Mouse (Mus musculus) embryo, embryonic 11.5 days (tissue): Measurements from ENCODE around the gene Ifna1.
A peak's percentile ranks its signal among the peaks of the same experiment; 100 is the strongest.
"Not testable (repeated sequence)": the region's sequence is repeated elsewhere in the genome, so short reads cannot be mapped to it uniquely, and the experiment has no call there.

Source experiments
- DNase-seq: peaks from one replicate; pipeline ENCODE4 v3.0.0-alpha.2; 2012; ENCODE audit warnings: low read depth, low spot score

Ifna1 gene

DNA sequence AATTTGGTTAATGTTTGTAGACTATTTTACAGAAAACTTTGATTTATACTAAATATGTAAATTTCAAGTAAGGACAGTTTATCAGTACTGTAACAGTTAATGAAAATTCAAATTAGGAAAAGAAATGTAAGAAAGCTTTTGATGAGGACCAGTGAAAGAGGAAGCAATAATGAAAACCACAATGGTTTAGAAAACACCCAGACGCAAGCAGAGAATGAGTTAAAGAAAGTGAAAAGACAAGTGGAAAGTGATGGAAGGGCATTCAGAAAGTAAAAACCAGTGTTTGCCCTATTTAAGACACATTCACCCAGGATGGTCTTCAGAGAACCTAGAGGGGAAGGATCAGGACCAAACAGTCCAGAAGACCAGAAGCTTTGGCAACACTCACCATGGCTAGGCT is at the start of gene Ifna1:
Gene Ifna1 (plus strand): TSS at position 390 of the 400 bp plus-strand sequence.
- no peak for DNase-seq

DNA sequence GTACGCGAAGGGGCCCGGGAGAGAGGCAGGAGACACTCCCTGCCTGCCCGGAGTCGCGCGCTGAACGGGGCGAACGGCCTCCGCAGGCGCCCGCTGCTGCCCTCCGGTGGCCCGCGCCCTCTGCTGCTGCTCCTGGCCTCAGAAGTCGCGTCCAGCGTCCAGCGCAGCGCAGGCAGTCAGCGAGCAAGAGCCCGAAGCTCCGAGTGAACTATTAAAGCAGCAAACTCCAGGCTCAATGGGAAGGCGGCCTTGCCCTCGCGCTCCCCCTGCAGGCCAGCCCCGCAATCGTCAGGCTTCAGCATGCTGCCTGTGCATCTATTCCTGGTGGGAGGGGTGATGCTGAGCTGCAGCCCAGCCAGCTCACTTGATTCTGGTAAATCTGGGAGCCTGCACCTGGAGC is 46.9 kb upstream of the Ifna1 start, which contains the start of gene Gm13287:
Gene Gm13287 (plus strand): TSS at position 301 of the 400 bp plus-strand sequence.
- DNase-seq, result not testable (repeated sequence)

DNA sequence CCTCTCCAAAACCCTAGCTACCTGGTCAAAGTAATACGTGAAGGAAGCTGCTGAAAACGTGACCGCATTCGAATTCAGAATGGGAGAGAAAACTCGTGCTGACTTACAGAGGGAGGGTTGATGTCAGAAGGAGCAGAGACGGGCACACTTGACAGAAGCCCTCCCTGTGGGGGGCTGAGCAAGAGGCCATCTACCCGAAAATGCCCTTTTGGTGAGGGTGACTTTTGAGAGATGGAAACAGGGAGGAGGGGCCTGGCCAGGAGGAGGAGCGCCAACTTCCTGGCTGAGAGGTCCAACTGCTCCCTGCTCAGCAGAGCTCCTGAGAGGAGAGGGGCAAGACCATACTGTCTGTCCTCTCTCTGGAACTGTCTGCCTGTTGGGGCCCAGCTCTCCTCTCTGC is 44.7 kb upstream of the Ifna1 start, which contains the start of gene Gm13288:
Gene Gm13288 (plus strand): TSS at position 301 of the 400 bp plus-strand sequence.
- not testable (repeated sequence) for DNase-seq

- not testable (repeated sequence) for DNase-seq
Measured at GRCm38 (mm10) chr4:88805761-88806160, 44.1 kb upstream of the Ifna1 start.

- DNase-seq, result no peak
Measured at GRCm38 (mm10) chr4:88815928-88816327, 34.0 kb upstream of the Ifna1 start, which contains the start of gene Ifna7. TSS of gene Ifna7 (plus strand) at chr4:88816228.

- no peak for DNase-seq
Measured at GRCm38 (mm10) chr4:88819659-88820058, 30.2 kb upstream of the Ifna1 start, which contains the start of gene Ifna11. TSS of gene Ifna11 (plus strand) at chr4:88819959.

DNA sequence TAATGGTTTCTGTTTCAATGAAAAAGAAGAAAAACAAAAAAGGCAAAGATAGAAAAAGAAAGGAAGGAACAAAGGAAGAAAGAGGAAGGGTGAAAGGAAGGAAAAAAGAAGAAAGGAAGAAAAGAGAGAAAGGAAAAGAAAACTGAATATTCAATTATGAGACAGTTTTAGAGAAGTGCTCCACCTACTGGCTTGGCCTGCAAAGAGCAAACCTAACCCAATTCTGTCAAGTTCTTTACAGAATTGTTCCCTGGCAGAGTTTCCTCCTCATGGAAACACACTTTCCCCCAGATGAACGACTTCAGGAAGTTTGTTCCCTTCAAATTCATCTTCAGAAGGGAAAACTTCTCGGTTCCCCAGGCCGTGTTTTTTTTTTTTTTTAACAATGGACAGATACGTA is 26.9 kb upstream of the Ifna1 start:
- no peak for DNase-seq

DNA sequence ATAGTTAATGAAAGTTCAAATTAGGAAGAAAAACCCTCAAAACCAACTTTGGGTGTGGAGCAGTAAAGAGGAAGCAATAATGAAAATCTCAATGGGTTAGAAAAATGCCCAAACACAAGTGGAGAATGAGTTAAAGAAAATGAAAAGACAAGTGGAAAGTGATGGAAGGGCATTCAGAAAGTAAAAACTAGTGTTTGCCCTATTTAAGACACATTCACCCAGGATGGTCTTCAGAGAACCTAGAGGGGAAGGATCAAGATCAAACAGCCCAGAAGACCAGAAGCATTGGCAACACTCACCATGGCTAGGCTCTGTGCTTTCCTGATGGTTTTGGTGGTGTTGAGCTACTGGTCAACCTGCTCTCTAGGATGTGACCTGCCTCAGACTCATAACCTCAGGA is 22.8 kb upstream of the Ifna1 start, which contains the start of gene Ifna6:
Gene Ifna6 (plus strand): TSS at position 301 of the 400 bp plus-strand sequence.
- not testable (repeated sequence) for DNase-seq

DNA sequence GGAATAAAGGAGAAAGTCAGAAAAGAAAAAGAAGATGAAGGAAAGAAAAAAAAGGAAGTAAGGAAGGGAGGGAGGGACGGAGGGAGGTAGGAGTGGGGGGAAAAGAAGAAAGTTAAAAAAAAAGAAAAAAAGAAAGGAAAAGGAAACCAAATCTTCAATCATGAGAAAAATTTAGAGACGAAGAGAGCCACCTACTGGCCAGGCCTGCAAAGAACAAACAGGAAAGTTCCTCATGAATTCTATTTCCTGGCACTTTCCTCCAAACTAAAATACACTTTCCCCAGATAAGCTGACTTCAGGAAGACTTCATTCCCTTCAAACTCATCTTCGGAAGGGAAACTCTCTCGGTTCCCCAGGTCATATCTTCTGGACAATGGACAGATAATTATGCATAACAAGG is 19.4 kb upstream of the Ifna1 start:
- no peak for DNase-seq

- not testable (repeated sequence) for DNase-seq
Measured at GRCm38 (mm10) chr4:88835225-88835624, 14.7 kb upstream of the Ifna1 start, which contains the start of gene Ifna5. TSS of gene Ifna5 (plus strand) at chr4:88835525.

- no peak for DNase-seq
Measured at GRCm38 (mm10) chr4:88838828-88839227, 11.1 kb upstream of the Ifna1 start.

- no peak for DNase-seq
Measured at GRCm38 (mm10) chr4:88840058-88840457, 9.8 kb upstream of the Ifna1 start.

GRCm38 (mm10) chr4:88841438-88841911 is 8.4 kb upstream of the Ifna1 start, which contains the start of gene Ifna4:
TSS of gene Ifna4 (plus strand) at chr4:88841861.
- no peak for DNase-seq

- no peak for DNase-seq
Measured at GRCm38 (mm10) chr4:88845334-88845733, 4.6 kb upstream of the Ifna1 start.

- DNase-seq, result no peak
Measured at GRCm38 (mm10) chr4:88851026-88851763, 1.3 kb downstream of the Ifna1 start.

GRCm38 (mm10) chr4:88859214-88859613 is 9.3 kb downstream of the Ifna1 start:
- no peak for DNase-seq

DNA sequence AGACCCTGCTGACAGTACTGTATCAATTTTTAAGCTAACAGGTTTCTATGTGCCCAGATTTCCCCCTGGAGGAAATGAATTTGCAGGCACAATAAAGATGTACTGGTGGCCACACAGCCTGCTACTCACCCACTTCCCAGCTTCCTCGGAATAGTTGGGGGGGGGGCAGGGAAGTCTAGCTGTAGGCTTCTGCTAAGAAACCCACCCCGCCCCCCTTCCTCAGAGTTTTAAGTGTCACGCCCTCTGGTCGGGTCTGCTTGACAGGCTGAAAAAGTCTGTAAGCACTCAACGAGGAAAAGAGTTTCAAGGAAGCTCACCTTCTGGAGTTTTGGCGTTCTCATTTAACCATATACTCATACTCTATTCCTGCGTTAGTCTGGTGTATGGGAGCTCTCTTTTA is 13.4 kb downstream of the Ifna1 start:
- DNase-seq, result no peak

- DNase-seq, result no peak
Measured at GRCm38 (mm10) chr4:88864599-88864998, 14.7 kb downstream of the Ifna1 start.

GRCm38 (mm10) chr4:88865011-88865569 is 15.2 kb downstream of the Ifna1 start:
- no peak for DNase-seq

DNA sequence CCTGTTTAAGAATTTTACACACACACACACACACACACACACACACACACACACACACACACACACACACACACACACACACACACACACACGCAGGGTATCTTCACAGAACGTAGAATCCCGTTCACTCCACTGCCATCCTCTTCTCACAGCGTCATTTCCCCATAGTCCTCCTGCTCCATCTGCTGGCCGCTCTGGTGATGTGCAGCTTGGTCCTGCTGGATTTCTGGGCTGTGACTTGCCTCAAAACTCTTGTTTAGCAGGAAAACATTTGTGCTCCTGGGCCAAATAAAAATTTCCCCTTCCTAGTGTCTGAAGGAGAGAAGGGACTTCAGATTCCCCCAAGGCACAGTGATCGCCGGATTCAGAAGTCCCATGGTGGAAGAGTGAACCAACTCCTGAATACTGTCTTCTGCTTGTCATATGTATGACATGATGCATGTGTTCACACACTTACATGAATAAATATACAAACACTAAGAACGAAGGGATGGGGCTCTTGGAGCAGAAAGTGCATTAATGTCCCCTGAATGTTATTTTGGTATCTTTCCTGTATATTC is 17.6 kb downstream of the Ifna1 start:
- peak; percentile 65 for DNase-seq

DNA sequence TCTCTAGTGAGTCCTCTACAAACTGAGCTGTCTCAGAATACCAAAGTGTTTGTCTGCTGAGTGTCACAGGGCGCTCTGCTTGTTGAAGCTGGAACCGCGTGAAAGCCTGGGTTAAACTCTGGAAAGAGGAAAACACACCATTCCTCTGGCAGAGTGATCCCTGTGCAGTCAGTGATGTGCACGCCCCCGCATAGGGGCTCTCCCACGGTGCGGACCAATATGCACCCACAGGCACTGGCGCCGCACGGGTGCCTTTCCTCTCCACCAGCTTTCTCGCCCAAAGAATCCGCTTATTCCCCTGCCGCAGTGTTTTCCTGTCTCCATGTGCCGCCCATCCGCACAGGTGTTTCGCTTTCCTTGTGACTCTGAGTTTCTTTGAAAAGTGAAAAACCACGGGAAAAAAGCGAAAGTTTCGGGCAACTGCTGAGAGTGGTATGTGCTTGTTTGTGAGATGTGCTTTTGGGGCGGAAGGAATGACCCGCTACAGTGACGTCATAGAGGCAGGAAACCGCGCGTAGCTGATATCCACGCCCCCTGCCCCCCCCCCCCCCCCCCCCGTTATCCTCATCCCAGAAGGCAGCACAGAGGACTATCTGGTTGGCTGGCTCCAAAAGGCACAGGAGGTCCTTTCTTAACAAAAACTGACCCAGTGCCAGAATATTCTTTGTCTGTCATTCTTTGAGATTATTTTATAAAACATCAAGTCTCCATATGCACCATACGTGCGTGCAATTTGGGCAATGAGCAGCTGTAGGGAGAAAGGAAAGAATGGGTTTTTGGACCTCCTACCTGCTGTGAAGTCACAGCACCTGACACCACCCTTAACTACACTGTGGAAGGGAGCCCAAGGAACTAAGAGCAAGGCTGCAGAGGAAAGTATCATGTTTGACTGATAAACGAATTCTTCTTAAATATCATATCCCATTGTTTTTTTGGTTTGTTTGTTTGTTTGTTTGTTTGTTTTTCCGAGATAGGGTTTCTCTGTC is 18.3 kb downstream of the Ifna1 start:
- DNase-seq, result peak; percentile 27
